Mouse (Mus musculus) lung, embryonic 15.5 days (tissue): ENCODE data around the gene H2afy. TPM values are rescaled to one million over a fixed set of nuclear protein-coding genes. Genes with fewer than 3 reads are reported as not detected.
A peak's percentile ranks its signal among the peaks of the same experiment; 100 is the strongest.

Experiments used
- ATAC-seq: fragments of 200-750 bp; cut with Nextera tagmentation; 2 replicates; pipeline ENCODE4 v1.8.0; 2017; ENCODE audit warnings: moderate number of reproducible peaks, borderline replicate concordance; ENCODE audit not compliant: low FRiP score, low TSS enrichment; ENCODE audit errors: extremely low read depth
- H3K27ac ChIP-seq: fragments of 300-500 bp; sonication (generic); 2 replicates; pipeline ENCODE4 v1.5.1; 2015; ENCODE audit warnings: moderate library complexity, mild to moderate bottlenecking, inconsistent platforms
- H3K27me3 ChIP-seq: fragments of 300-500 bp; sonication (generic); 2 replicates; pipeline ENCODE4 v1.6.1; 2015; ENCODE audit warnings: inconsistent platforms
- H3K36me3 ChIP-seq: fragments of 300-500 bp; sonication (generic); 2 replicates; pipeline ENCODE4 v1.6.1; 2015; ENCODE audit warnings: inconsistent platforms
- H3K4me1 ChIP-seq: fragments of 300-500 bp; sonication (generic); 2 replicates; pipeline ENCODE4 v1.6.1; 2015; ENCODE audit warnings: inconsistent platforms
- H3K4me2 ChIP-seq: fragments of 300-500 bp; sonication (generic); 2 replicates; pipeline ENCODE4 v1.6.1; 2015; ENCODE audit warnings: inconsistent platforms, mild to moderate bottlenecking, moderate library complexity
- H3K4me3 ChIP-seq: fragments of 300-500 bp; sonication (generic); 2 replicates; pipeline ENCODE4 v1.5.1; 2015; ENCODE audit warnings: mild to moderate bottlenecking, inconsistent platforms
- H3K9ac ChIP-seq: fragments of 300-500 bp; sonication (generic); 2 replicates; pipeline ENCODE4 v1.6.1; 2015; ENCODE audit warnings: inconsistent platforms
- H3K9me3 ChIP-seq: fragments of 300-500 bp; sonication (generic); 2 replicates; pipeline ENCODE4 v1.6.1; 2016; ENCODE audit warnings: inconsistent platforms
- WGBS: fragments of 180-500 bp; shearing (Covaris S2); methylation state at CpG from one replicate; pipeline ENCODE4 v1.1.7; 2015; 5-methylcytosine and 5-hydroxymethylcytosine counted together
- polyA plus RNA-seq: library from polyadenylated mRNA; unstranded; fragments of >200 nt; fragmentation: Nextera tagmentation; extraction: Ambion mirVana; gene quantifications from 2 replicates; pipeline ENCODE4 v1.2.1, GENCODE M21; 2015

Gene H2afy
- 317 and 326 TPM in 2 replicates for polyA plus RNA-seq

DNA sequence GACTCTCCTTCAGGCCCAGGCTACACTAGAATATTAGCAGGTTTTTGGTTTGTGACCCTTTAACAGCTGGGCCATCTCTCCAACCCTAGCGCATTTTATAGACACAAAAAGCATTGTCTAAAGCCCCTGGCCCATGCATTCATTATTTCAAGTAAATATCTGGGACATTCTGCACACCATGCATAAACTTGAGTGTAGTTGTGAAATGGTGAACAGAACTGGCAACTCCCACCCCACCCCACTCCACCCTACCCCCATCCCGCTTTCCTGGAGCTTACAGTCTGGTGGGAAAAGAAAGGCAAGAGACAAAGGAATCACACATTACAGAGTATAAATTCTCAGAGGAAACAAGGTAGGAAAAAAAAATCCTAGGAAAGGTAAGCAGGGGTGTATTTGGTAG lies at the start of gene H2afy:
H2afy (minus strand) TSS at position 162 of the 400 bp plus-strand sequence.
- Histone ChIP-seq H3K9me3 (no peaks in the 10 kb centered on the region), H3K9ac (peak within 1 kb of the TSS; percentile 99), H3K4me2 (peak within 1 kb of the TSS; percentile 83), H3K4me3 (peak within 1 kb of the TSS; percentile 98), H3K36me3 (no peaks in the 10 kb centered on the region), H3K27ac (peak within 1 kb of the TSS; percentile 87), H3K4me1 (peaks cover 31% of the 10 kb centered on the region), H3K27me3 (no peaks in the 10 kb centered on the region)
- WGBS, result 85% methylated on average over 2 of the region's 2 CpGs
- no peak for ATAC-seq

DNA sequence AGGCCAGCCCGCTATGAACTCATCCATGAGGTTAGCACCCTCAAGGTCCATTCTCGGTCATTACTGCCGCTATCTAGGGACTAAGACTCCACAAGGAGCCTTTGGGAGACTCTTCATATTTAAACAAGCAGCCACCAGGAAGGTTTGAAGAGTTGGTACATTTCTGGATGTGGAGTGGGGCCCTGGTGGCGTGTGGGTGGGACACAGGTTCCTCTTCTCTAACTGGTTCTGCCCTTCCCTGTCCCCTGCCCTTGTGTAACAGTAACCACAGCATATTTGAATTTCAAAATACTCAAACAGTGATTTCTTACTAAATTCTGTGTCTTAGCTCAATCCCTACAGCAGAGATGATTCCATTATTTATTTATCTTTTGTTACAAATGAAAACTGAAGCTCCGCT lies 47.5 kb upstream of the H2afy start:
- H3K4me2 ChIP-seq, result no peak overlapping the region
- H3K36me3 ChIP-seq, result no peaks in the 10 kb centered on the region
- no peak overlapping the region for H3K4me3 ChIP-seq
- H3K27me3 ChIP-seq, result no peaks in the 10 kb centered on the region
- no peaks in the 10 kb centered on the region for H3K9me3 ChIP-seq
- H3K9ac ChIP-seq, result no peak overlapping the region
- no peak for ATAC-seq
- 77% methylated on average over 5 of the region's 5 CpGs for WGBS
- H3K27ac ChIP-seq, result no peak overlapping the region
- no peaks in the 10 kb centered on the region for H3K4me1 ChIP-seq

DNA sequence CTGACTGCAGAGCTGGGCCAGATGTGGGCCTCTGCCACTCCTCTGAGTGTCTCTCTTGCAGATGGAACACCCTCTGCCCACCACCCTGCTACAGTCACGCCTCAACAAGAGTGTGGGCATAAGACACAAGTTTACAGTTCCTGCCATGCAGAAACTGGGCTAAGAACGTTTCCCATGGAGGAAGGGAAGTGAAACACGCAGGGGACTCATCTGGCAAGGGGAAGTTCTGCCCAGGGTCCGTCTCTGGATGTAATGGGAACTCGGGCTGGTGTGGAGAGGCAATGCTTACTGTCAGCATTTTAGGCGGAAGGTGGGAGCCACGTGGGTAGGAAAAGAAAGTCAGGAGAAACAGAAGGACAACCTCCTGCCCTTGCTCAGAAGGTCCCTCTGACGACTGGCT lies 45.3 kb upstream of the H2afy start:
- no peak for ATAC-seq
- no peak overlapping the region for H3K4me2 ChIP-seq
- no peaks in the 10 kb centered on the region for H3K4me1 ChIP-seq
- H3K9me3 ChIP-seq, result no peaks in the 10 kb centered on the region
- WGBS, result 61% methylated on average over 8 of the region's 8 CpGs
- no peak overlapping the region for H3K27ac ChIP-seq
- H3K36me3 ChIP-seq, result no peaks in the 10 kb centered on the region
- H3K9ac ChIP-seq, result no peak overlapping the region
- no peaks in the 10 kb centered on the region for H3K27me3 ChIP-seq
- no peak overlapping the region for H3K4me3 ChIP-seq

DNA sequence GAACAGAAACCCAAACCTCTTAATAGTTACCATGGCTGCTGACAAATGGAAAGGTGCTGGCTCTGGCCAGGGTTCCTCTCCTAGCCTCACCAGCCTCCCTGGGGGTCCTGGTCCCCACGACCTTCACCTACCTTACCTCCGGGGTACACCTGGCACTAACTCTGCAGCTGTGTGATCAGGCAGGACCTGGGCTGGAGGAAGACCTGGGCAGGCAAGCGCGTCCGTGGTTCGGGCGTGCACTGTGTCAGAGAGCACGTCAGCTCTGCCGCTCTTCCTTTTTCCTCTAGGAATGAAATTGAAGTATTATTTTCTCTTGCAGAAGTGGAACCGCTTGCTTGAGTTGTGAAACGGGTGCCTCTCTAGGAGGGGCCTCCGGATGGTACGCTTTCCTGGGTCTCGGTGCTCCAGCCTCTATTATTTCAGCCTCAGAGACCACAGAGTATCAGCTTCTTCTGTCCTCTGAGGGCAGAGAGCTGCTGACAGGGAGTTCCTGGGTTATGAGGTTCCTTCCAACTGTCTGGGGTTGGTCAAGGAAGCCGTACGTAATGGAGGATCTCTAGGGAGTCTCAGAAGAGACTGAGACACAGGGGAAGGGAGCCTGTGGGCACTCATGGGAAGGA lies 42.4 kb upstream of the H2afy start, which contains the start of gene Tifab:
Tifab (minus strand) TSS at position 470 of the 620 bp plus-strand sequence.
- Histone ChIP-seq H3K4me1 (no peaks in the 10 kb centered on the region), H3K9me3 (no peaks in the 10 kb centered on the region), H3K4me3 (no peak within 1 kb of the TSS), H3K9ac (no peak within 1 kb of the TSS), H3K36me3 (no peaks in the 10 kb centered on the region), H3K27me3 (peaks cover 4% of the 10 kb centered on the region; the same call in 1 of the 2 replicates), H3K27ac (no peak within 1 kb of the TSS), H3K4me2 (no peak within 1 kb of the TSS)
- WGBS, result 81% methylated on average over 16 of the region's 16 CpGs
- ATAC-seq, result no peak

DNA sequence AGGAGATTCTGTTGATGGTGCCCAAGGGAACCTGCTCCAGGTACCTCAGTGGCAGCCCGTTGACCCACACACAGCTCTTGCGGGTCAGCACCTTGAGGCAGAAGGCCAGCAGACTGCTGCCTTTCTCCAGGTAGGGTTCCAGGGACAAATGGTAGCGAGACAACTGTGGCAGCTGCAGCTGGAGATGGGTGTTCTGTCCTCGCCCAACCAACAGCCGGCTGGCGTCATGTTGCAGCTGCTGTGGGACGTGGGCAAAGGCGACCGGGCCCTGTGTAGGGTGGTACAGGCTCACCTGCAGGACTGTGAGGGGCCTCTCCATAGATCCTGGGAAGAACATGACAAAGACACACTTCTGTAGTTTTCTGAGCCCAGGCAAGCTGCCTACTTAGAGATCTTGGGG lies 40.1 kb upstream of the H2afy start:
- Histone ChIP-seq H3K4me3 (no peak overlapping the region), H3K4me2 (no peak overlapping the region), H3K27ac (no peak overlapping the region), H3K27me3 (peaks cover 4% of the 10 kb centered on the region; the same call in 1 of the 2 replicates), H3K4me1 (no peaks in the 10 kb centered on the region), H3K9ac (no peak overlapping the region), H3K9me3 (no peaks in the 10 kb centered on the region), H3K36me3 (no peaks in the 10 kb centered on the region)
- 81% methylated on average over 9 of the region's 9 CpGs for WGBS
- ATAC-seq, result no peak

DNA sequence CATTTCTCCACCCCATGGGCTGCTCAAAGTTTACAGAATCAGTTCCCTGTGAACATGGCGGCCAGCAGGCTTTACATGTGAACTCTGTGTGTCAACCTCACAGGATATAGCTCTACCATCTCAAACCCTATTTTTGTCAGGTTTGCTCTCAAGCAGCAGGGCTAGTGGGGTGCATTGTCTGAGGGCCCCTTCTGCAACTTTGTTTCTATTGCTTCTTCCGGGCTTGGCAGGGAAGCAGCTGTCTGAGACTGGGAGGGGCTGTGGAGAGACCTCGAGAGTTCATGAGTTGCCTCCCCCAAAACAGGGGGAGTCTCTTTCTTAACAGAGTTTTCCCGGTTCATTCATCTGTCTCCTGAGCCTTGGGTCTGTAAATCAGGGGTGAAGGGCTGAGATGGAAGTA lies 39.7 kb upstream of the H2afy start:
- 55% methylated on average over 4 of the region's 4 CpGs for WGBS
- Histone ChIP-seq H3K4me3 (no peak overlapping the region), H3K27me3 (peaks cover 4% of the 10 kb centered on the region; the same call in 1 of the 2 replicates), H3K4me1 (no peaks in the 10 kb centered on the region), H3K36me3 (no peaks in the 10 kb centered on the region), H3K9ac (no peak overlapping the region), H3K4me2 (no peak overlapping the region), H3K9me3 (no peaks in the 10 kb centered on the region), H3K27ac (no peak overlapping the region)
- ATAC-seq, result no peak

DNA sequence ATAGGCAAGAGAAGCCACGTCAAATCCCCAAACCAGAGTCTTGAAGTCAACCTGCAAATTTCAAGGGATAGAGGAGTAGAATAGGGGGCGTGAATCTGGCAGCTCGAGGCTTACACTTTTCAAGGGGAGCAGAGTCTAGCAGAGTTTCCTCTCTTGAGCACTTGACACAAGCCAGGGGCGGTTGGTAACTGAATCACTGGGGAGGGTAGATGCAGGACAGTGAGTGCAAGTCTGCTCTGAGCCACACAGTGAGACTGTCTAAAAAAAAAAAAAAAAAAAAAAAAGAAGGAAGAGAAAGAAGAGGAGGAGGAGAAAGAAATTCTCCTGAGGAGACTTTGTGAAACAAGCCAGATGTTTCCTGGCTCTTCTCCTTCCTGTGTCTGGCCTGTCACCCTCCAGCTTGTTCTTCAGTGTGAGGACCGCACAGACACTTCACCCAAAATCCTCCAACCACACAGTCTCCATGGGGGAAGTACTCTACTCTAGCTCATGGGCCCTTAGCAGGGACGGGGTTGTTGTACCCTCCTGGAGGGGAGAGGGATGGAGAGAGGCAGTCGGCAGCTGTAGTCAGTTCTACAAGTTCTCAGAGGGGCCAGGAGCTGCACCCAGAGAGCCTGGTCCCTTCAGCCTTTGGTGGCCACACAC lies 36.9 kb upstream of the H2afy start:
- Histone ChIP-seq H3K4me1 (no peaks in the 10 kb centered on the region), H3K27ac (no peak overlapping the region; the same call in 1 of the 2 replicates), H3K4me2 (no peak overlapping the region), H3K9me3 (no peaks in the 10 kb centered on the region), H3K36me3 (no peaks in the 10 kb centered on the region), H3K27me3 (peaks cover 4% of the 10 kb centered on the region; the same call in 1 of the 2 replicates), H3K4me3 (no peak overlapping the region), H3K9ac (no peak overlapping the region)
- no peak for ATAC-seq
- 43% methylated on average over 7 of the region's 7 CpGs for WGBS

DNA sequence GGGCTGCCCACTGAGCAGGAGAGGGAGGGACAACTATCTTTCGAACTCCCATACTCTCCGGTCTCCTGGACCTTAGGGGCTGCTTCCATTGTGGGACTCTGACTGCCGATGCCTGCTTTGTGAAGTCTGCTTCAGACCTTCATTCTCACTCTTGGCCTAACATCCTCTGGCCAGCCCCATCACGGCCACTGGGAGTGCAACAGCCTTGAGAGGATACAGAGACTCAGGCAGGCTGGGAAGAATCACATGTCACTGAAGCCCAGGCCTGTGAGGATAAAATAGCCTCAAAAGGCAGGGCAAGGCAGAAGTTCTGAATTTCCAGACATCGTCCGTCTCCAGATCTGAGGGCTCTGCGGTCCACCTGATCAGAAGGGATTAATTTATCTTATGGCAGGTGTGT lies 35.9 kb upstream of the H2afy start:
- WGBS, result 79% methylated on average over 7 of the region's 7 CpGs
- ATAC-seq, result no peak
- Histone ChIP-seq H3K9me3 (no peaks in the 10 kb centered on the region), H3K9ac (no peak overlapping the region), H3K27me3 (peaks cover 4% of the 10 kb centered on the region; the same call in 1 of the 2 replicates), H3K36me3 (no peaks in the 10 kb centered on the region), H3K4me1 (no peaks in the 10 kb centered on the region), H3K4me3 (no peak overlapping the region), H3K27ac (no peak overlapping the region), H3K4me2 (no peak overlapping the region)

DNA sequence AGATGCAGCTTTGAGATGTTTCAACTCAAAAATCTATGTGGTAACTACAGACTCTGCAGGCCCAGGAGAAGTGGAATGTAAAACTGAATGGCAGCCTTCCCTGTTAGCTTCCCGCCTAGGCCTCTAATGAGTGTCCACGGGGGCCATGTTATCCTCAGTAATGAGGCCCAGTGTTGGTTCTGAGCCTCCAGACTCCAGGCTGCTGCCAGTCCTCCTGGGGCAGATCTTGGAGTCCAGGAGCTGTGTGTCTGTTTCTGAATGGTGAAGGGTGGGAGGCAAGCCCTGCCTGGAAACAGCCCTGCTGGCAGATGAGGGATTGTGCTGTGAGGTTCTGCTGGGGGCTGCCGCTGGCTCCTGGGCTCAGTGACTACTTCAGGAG lies 32.2 kb upstream of the H2afy start:
- Histone ChIP-seq H3K36me3 (no peaks in the 10 kb centered on the region), H3K9me3 (no peaks in the 10 kb centered on the region), H3K4me1 (peaks cover 8% of the 10 kb centered on the region), H3K27ac (no peak overlapping the region), H3K9ac (no peak overlapping the region), H3K4me2 (no peak overlapping the region), H3K4me3 (no peak overlapping the region), H3K27me3 (no peaks in the 10 kb centered on the region)
- ATAC-seq, result no peak
- 55% methylated on average over 3 of the region's 3 CpGs for WGBS

DNA sequence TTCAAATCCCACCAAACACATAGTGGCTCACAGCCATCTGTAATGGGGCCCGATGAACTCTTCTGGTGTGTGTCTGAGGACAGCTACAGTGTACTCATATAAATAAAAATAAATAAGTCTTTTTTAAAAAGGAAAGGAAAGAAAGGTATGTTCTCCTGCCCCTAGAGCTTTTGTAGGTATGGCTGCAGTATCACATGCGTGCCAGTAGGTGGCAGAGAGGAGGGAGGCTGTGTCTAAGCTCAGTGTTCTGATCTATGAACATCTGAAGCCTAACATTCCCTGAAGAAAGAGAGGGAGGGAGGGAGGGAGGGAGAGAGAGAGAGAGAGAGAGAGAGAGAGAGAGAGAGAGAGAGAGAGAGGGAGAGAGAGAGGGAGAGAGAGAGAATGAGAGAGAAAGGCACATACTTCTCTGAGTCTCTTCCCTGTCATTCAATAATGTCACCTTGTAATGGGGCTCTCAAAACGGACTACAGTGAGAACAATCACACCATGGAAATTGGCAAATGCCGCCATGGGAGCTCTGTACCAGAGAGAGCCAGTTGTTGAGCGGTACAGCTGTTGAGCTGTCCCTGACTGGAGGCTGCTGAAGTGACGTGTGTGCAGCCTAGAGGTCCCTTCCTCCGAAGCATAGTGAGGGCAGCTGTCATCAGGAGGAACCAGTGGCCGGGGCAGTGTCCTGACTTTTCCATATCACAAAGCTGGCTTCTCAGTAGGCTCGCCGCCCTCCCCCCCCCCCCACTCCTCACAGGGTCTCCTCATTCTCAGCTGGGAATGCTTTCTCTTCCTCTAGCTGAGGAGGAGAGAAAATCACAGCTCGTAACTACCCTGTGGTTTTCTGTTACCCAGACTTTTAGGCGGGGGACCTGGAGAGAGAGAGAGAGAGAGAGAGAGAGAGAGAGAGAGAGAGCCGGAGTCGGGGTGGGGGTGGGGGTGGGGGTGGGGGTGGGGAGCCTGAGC lies 31.6 kb upstream of the H2afy start:
- Histone ChIP-seq H3K4me1 (peaks cover 13% of the 10 kb centered on the region), H3K4me3 (no peak overlapping the region), H3K36me3 (no peaks in the 10 kb centered on the region), H3K9ac (no peak overlapping the region), H3K27ac (no peak overlapping the region), H3K4me2 (no peak overlapping the region), H3K27me3 (no peaks in the 10 kb centered on the region), H3K9me3 (no peaks in the 10 kb centered on the region)
- peak; percentile 57; the same call in 1 of the 2 replicates for ATAC-seq
- WGBS, result 26% methylated on average over 11 of the region's 14 CpGs

DNA sequence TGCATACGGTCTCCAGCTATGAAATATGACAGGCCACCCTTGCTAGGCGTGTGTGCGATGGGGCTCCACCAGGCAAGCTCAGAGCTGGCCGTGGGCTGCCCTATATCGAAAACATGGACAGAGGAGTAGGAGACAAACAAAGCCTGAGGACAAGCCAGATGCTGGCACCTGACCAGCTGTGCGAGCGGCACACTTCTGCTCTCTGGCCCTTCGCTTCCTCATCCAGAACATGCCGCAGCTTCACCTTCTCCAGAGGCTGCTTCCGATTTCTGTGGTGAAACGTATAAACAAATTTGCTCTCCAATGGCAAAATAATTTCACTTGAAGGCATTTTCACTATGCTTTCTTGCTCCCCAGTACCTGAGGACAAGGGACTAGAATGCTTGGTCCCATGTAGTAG lies 29.4 kb upstream of the H2afy start:
- Histone ChIP-seq H3K27ac (no peak overlapping the region), H3K4me1 (peaks cover 13% of the 10 kb centered on the region), H3K27me3 (peaks cover 16% of the 10 kb centered on the region), H3K9ac (no peak overlapping the region), H3K4me3 (no peak overlapping the region), H3K9me3 (no peaks in the 10 kb centered on the region), H3K4me2 (no peak overlapping the region), H3K36me3 (no peaks in the 10 kb centered on the region)
- WGBS, result 80% methylated on average over 11 of the region's 11 CpGs
- no peak for ATAC-seq
